Mouse (Mus musculus): ENCODE data around the gene Wnt3. TPM values are rescaled to one million over a fixed set of nuclear protein-coding genes. Genes with fewer than 3 reads are reported as not detected.
A peak's percentile ranks its signal among the peaks of the same experiment; 100 is the strongest.

The Wnt3 gene
- polyA plus RNA-seq, 1 experiment, result not detected

GRCm38 (mm10) chr11:103815986-103816385 lies 42.0 kb downstream of the Wnt3 start:
- 27% methylated on average over 13 of the region's 13 CpGs for WGBS
- no peak overlapping the region for H3K4me3 ChIP-seq (ENCODE audit: insufficient read depth, low read depth, low read length)

GRCm38 (mm10) chr11:103816719-103817118 lies 42.8 kb downstream of the Wnt3 start:
- DNase-seq, result no peak
- H3K4me3 ChIP-seq (ENCODE audit: insufficient read depth, low read depth, low read length), result no peak overlapping the region
- no peaks in the 10 kb centered on the region for H3K4me1 ChIP-seq (ENCODE audit: control insufficient read depth, insufficient read depth, low read length)
- TF ChIP-seq CTCF (conservative IDR thresholded peaks at IDR 0.05; ENCODE audit: insufficient read depth, insufficient read length, low read depth, low read length) (no peak), POLR2A (IDR thresholded peaks at IDR 0.05; ENCODE audit: low read depth, low read length) (no peak)
- no peak overlapping the region for H3K27ac ChIP-seq (ENCODE audit: insufficient read depth, low read depth, low read length)
- no peaks in the 10 kb centered on the region for H3K27me3 ChIP-seq (replicated peaks; ENCODE audit: control insufficient read depth, insufficient read depth, low read length)
- 90% methylated on average over 8 of the region's 8 CpGs for WGBS
- no peaks in the 10 kb centered on the region for H3K36me3 ChIP-seq (ENCODE audit: control insufficient read depth, insufficient read depth, low read length)

More at GRCm38 (mm10) chr11:103815986-103816385, 42.0 kb downstream of the Wnt3 start:
- Histone ChIP-seq H3K27me3 (replicated peaks; ENCODE audit: control insufficient read depth, insufficient read depth, low read length) (no peaks in the 10 kb centered on the region), H3K4me1 (ENCODE audit: control insufficient read depth, insufficient read depth, low read length) (no peaks in the 10 kb centered on the region), H3K27ac (ENCODE audit: insufficient read depth, low read depth, low read length) (no peak overlapping the region), H3K36me3 (ENCODE audit: control insufficient read depth, insufficient read depth, low read length) (no peaks in the 10 kb centered on the region)
- peak; percentile 15 for DNase-seq
- TF ChIP-seq CTCF (conservative IDR thresholded peaks at IDR 0.05; ENCODE audit: insufficient read depth, insufficient read length, low read depth, low read length) (no peak), POLR2A (IDR thresholded peaks at IDR 0.05; ENCODE audit: low read depth, low read length) (no peak)

- H3K4me1 ChIP-seq (ENCODE audit: control insufficient read depth, insufficient read depth, low read length), result no peaks in the 10 kb centered on the region
- whole genome bisulfite sequencing, result 92% methylated on average over 6 of the region's 6 CpGs
- no peak for DNase-seq
- no peaks in the 10 kb centered on the region for H3K36me3 ChIP-seq (ENCODE audit: control insufficient read depth, insufficient read depth, low read length)
- no peak for TF ChIP-seq CTCF (conservative IDR thresholded peaks at IDR 0.05; ENCODE audit: insufficient read depth, insufficient read length, low read depth, low read length)
- no peak overlapping the region for H3K4me3 ChIP-seq (ENCODE audit: insufficient read depth, low read depth, low read length)
- H3K27ac ChIP-seq (ENCODE audit: insufficient read depth, low read depth, low read length), result no peak overlapping the region
- H3K27me3 ChIP-seq (replicated peaks; ENCODE audit: control insufficient read depth, insufficient read depth, low read length), result no peaks in the 10 kb centered on the region
Measured at GRCm38 (mm10) chr11:103827201-103827600, 53.3 kb downstream of the Wnt3 start.

- no peaks in the 10 kb centered on the region for H3K4me1 ChIP-seq (ENCODE audit: control insufficient read depth, insufficient read depth, low read length)
- TF ChIP-seq POLR2A (IDR thresholded peaks at IDR 0.05; ENCODE audit: low read depth, low read length), result no peak
- no peak for TF ChIP-seq CTCF (conservative IDR thresholded peaks at IDR 0.05; ENCODE audit: insufficient read depth, insufficient read length, low read depth, low read length)
- H3K27ac ChIP-seq (ENCODE audit: insufficient read depth, low read depth, low read length), result no peak overlapping the region
- no peaks in the 10 kb centered on the region for H3K36me3 ChIP-seq (ENCODE audit: control insufficient read depth, insufficient read depth, low read length)
- 82% methylated on average over 7 of the region's 7 CpGs for WGBS
- no peak for DNase-seq
- no peak overlapping the region for H3K4me3 ChIP-seq (ENCODE audit: insufficient read depth, low read depth, low read length)
- H3K27me3 ChIP-seq (replicated peaks; ENCODE audit: control insufficient read depth, insufficient read depth, low read length), result no peaks in the 10 kb centered on the region
Measured at GRCm38 (mm10) chr11:103828866-103829265, 54.9 kb downstream of the Wnt3 start.

- no peaks in the 10 kb centered on the region for H3K36me3 ChIP-seq (ENCODE audit: control insufficient read depth, insufficient read depth, low read length)
- no peak for DNase-seq
- H3K27ac ChIP-seq (ENCODE audit: insufficient read depth, low read depth, low read length), result no peak overlapping the region
- H3K4me1 ChIP-seq (ENCODE audit: control insufficient read depth, insufficient read depth, low read length), result no peaks in the 10 kb centered on the region
- TF ChIP-seq POLR2A (IDR thresholded peaks at IDR 0.05; ENCODE audit: low read depth, low read length) (no peak), CTCF (conservative IDR thresholded peaks at IDR 0.05; ENCODE audit: insufficient read depth, insufficient read length, low read depth, low read length) (no peak)
- H3K27me3 ChIP-seq (replicated peaks; ENCODE audit: control insufficient read depth, insufficient read depth, low read length), result no peaks in the 10 kb centered on the region
- H3K4me3 ChIP-seq (ENCODE audit: insufficient read depth, low read depth, low read length), result no peak overlapping the region
- 80% methylated on average over 4 of the region's 4 CpGs for WGBS
Measured at GRCm38 (mm10) chr11:103829956-103830355, 56.0 kb downstream of the Wnt3 start.

- no peak overlapping the region for H3K27ac ChIP-seq (ENCODE audit: insufficient read depth, low read depth, low read length)
- WGBS, result 95% methylated on average over 9 of the region's 9 CpGs
- DNase-seq, result no peak
- H3K27me3 ChIP-seq (replicated peaks; ENCODE audit: control insufficient read depth, insufficient read depth, low read length), result no peaks in the 10 kb centered on the region
- TF ChIP-seq POLR2A (IDR thresholded peaks at IDR 0.05; ENCODE audit: low read depth, low read length), result no peak
- TF ChIP-seq CTCF (conservative IDR thresholded peaks at IDR 0.05; ENCODE audit: insufficient read depth, insufficient read length, low read depth, low read length), result no peak
- no peaks in the 10 kb centered on the region for H3K4me1 ChIP-seq (ENCODE audit: control insufficient read depth, insufficient read depth, low read length)
- no peak overlapping the region for H3K4me3 ChIP-seq (ENCODE audit: insufficient read depth, low read depth, low read length)
- H3K36me3 ChIP-seq (ENCODE audit: control insufficient read depth, insufficient read depth, low read length), result no peaks in the 10 kb centered on the region
Measured at GRCm38 (mm10) chr11:103830476-103830875, 56.5 kb downstream of the Wnt3 start.

- no peaks in the 10 kb centered on the region for H3K4me1 ChIP-seq (ENCODE audit: control insufficient read depth, insufficient read depth, low read length)
- TF ChIP-seq POLR2A (IDR thresholded peaks at IDR 0.05; ENCODE audit: low read depth, low read length) (no peak), CTCF (conservative IDR thresholded peaks at IDR 0.05; ENCODE audit: insufficient read depth, insufficient read length, low read depth, low read length) (no peak)
- H3K4me3 ChIP-seq (ENCODE audit: insufficient read depth, low read depth, low read length), result no peak overlapping the region
- 97% methylated on average over 3 of the region's 3 CpGs for WGBS
- DNase-seq, result no peak
- no peak overlapping the region for H3K27ac ChIP-seq (ENCODE audit: insufficient read depth, low read depth, low read length)
- no peaks in the 10 kb centered on the region for H3K36me3 ChIP-seq (ENCODE audit: control insufficient read depth, insufficient read depth, low read length)
- no peaks in the 10 kb centered on the region for H3K27me3 ChIP-seq (replicated peaks; ENCODE audit: control insufficient read depth, insufficient read depth, low read length)
Measured at GRCm38 (mm10) chr11:103831766-103832165, 57.8 kb downstream of the Wnt3 start.

GRCm38 (mm10) chr11:103832331-103832730 lies 58.4 kb downstream of the Wnt3 start:
- DNase-seq, result no peak
- no peak overlapping the region for H3K27ac ChIP-seq (ENCODE audit: insufficient read depth, low read depth, low read length)
- H3K4me3 ChIP-seq (ENCODE audit: insufficient read depth, low read depth, low read length), result no peak overlapping the region
- 88% methylated on average over 4 of the region's 4 CpGs for WGBS
- TF ChIP-seq CTCF (conservative IDR thresholded peaks at IDR 0.05; ENCODE audit: insufficient read depth, insufficient read length, low read depth, low read length) (no peak), POLR2A (IDR thresholded peaks at IDR 0.05; ENCODE audit: low read depth, low read length) (no peak)
- no peaks in the 10 kb centered on the region for H3K36me3 ChIP-seq (ENCODE audit: control insufficient read depth, insufficient read depth, low read length)
- H3K4me1 ChIP-seq (ENCODE audit: control insufficient read depth, insufficient read depth, low read length), result no peaks in the 10 kb centered on the region
- H3K27me3 ChIP-seq (replicated peaks; ENCODE audit: control insufficient read depth, insufficient read depth, low read length), result no peaks in the 10 kb centered on the region
